Mouse (Mus musculus) retina, postnatal 1 day (tissue): ENCODE measurements around the gene Ndst2.

Experiments used
- DNase-seq: peaks from one replicate; pipeline ENCODE4 v3.0.0-alpha.2; 2012

The Ndst2 gene

GRCm38 (mm10) chr14:20696986-20697385 lies 37.4 kb downstream of the Ndst2 start:
- peak; percentile 59 for DNase-seq

- DNase-seq, result peak; percentile 11
Observed at GRCm38 (mm10) chr14:20695761-20696520, 38.4 kb downstream of the Ndst2 start.

- DNase-seq, result peak; percentile 92
Observed at GRCm38 (mm10) chr14:20694884-20695760, 39.2 kb downstream of the Ndst2 start, which contains the start of gene Fut11. Gene Fut11 (plus strand): TSS chr14:20694968.

- DNase-seq, result peak; percentile 4
Observed at GRCm38 (mm10) chr14:20694185-20694883, 40.0 kb downstream of the Ndst2 start.

GRCm38 (mm10) chr14:20693589-20694101 lies 40.7 kb downstream of the Ndst2 start:
- DNase-seq, result no peak

- DNase-seq, result no peak
Observed at GRCm38 (mm10) chr14:20691772-20692171, 42.6 kb downstream of the Ndst2 start.

GRCm38 (mm10) chr14:20689009-20689408 lies 45.4 kb downstream of the Ndst2 start:
- no peak for DNase-seq

- no peak for DNase-seq
Observed at GRCm38 (mm10) chr14:20686576-20686975, 47.8 kb downstream of the Ndst2 start.

GRCm38 (mm10) chr14:20682498-20682897 lies 51.9 kb downstream of the Ndst2 start:
- no peak for DNase-seq

GRCm38 (mm10) chr14:20681742-20682141 lies 52.6 kb downstream of the Ndst2 start:
- no peak for DNase-seq

GRCm38 (mm10) chr14:20677906-20678305 lies 56.5 kb downstream of the Ndst2 start:
- DNase-seq, result no peak

- DNase-seq, result peak; percentile 99
Observed at GRCm38 (mm10) chr14:20674064-20674833, 60.1 kb downstream of the Ndst2 start, which contains the start of gene Sec24c. Gene Sec24c (plus strand): TSS chr14:20674308.

- DNase-seq, result no peak
Observed at GRCm38 (mm10) chr14:20673735-20674063, 60.7 kb downstream of the Ndst2 start.
